Mouse (Mus musculus): ENCODE measurements at regions not wholly inside any gene's neighbourhood (a gene's known extent, or its start where the extent isn't known, plus 50 kb on each side); places are given as distances from the start of the nearest gene placed in this dataset.

GRCm38 (mm10) chr13:51010736-51011135 is 89.9 kb upstream of the Spin1 start:
- no peak for TF ChIP-seq CTCF (IDR thresholded peaks at IDR 0.05; ENCODE audit: low read depth, low read length)
- TF ChIP-seq POLR2A (IDR thresholded peaks at IDR 0.05; ENCODE audit: extremely low read depth, insufficient read depth, low read length) = no peak

All from liver, adult 2 months (tissue).